Mouse (Mus musculus) heart, postnatal 36 days (tissue): ENCODE measurements around the gene Hist2h2ac. TPM values are rescaled to one million over a fixed set of nuclear protein-coding genes. Genes with fewer than 3 reads are reported as not detected.
"Not testable (repeated sequence)": the region's sequence is repeated elsewhere in the genome, so short reads cannot be mapped to it uniquely, and the experiment has no call there.

ENCODE experiments used
- DNase-seq, 2 experiments: peaks; one replicate each; pipeline ENCODE4 v3.0.0; 2021 to 2022
- intact Hi-C: fragments of 180-260 bp; cut with DNase I; formaldehyde crosslinking; loops from one replicate; pipeline ENCODE4 v1.15.1; 2025
- total RNA-seq, 2 experiments: library from RNA; stranded (reverse); gene quantifications; 2 replicates each; pipeline ENCODE4 v1.2.3; 2021

The Hist2h2ac gene
- total RNA-seq, 2 experiments from 2014 or later, result 32.1 to 35.4 TPM

GRCm38 (mm10) chr3:96196437-96197128, 24.1 kb downstream of the Hist2h2ac start:
- no peak for DNase-seq

GRCm38 (mm10) chr3:96195616-96196313, 24.9 kb downstream of the Hist2h2ac start:
- no peak for DNase-seq

More at GRCm38 (mm10) chr3:96196437-96197128, 24.1 kb downstream of the Hist2h2ac start:
- intact Hi-C loops, result no loop called here

GRCm38 (mm10) chr3:96194966-96195365, 25.7 kb downstream of the Hist2h2ac start:
- DNase-seq, result no peak
- intact Hi-C loops, result no loop called here

More at GRCm38 (mm10) chr3:96195616-96196313, 24.9 kb downstream of the Hist2h2ac start:
- intact Hi-C loops, result no loop called here

GRCm38 (mm10) chr3:96192977-96193376, 27.7 kb downstream of the Hist2h2ac start:
- intact Hi-C loops, result no loop called here
- no peak for DNase-seq

GRCm38 (mm10) chr3:96182382-96182776, 38.3 kb downstream of the Hist2h2ac start:
- intact Hi-C loops, result no loop called here
- DNase-seq, result no peak

- intact Hi-C loops, result no loop called here
- no peak for DNase-seq
Observed at GRCm38 (mm10) chr3:96181510-96182381, 38.9 kb downstream of the Hist2h2ac start.

- peak in 1 of 2 experiments; percentile 44 for DNase-seq
- intact Hi-C loops, result no loop called here
Observed at GRCm38 (mm10) chr3:96180727-96181477, 39.8 kb downstream of the Hist2h2ac start, which contains the start of gene Sv2a. TSS of gene Sv2a (plus strand) at chr3:96181151.

- no peak for DNase-seq
- intact Hi-C loops, result no loop called here
Observed at GRCm38 (mm10) chr3:96179531-96179930, 41.1 kb downstream of the Hist2h2ac start.

- DNase-seq, result no peak
- intact Hi-C loops, result no loop called here
Observed at GRCm38 (mm10) chr3:96178902-96179301, 41.8 kb downstream of the Hist2h2ac start.

GRCm38 (mm10) chr3:96178427-96178826, 42.3 kb downstream of the Hist2h2ac start:
- no peak for DNase-seq
- intact Hi-C loops, result no loop called here

- intact Hi-C loops, result no loop called here
- no peak for DNase-seq
Observed at GRCm38 (mm10) chr3:96175251-96175650, 45.4 kb downstream of the Hist2h2ac start.

GRCm38 (mm10) chr3:96174042-96174441, 46.6 kb downstream of the Hist2h2ac start:
- DNase-seq, intact Hi-C loops: not testable (repeated sequence)

GRCm38 (mm10) chr3:96173185-96173584, 47.5 kb downstream of the Hist2h2ac start:
- intact Hi-C loops, result loop anchor here (2.0 kb wide), 1 partner anchor 46 kb away; the partner anchor contains the start of genes Bola1 and Hist2h2ab

GRCm38 (mm10) chr3:96172197-96173178, 48.2 kb downstream of the Hist2h2ac start, which contains the start of gene Sf3b4:
TSS of gene Sf3b4 (plus strand) at chr3:96172332.
- intact Hi-C loops, result loop anchor here (2.0 kb wide), 1 partner anchor 46 kb away; the partner anchor contains the start of genes Bola1 and Hist2h2ab
- DNase-seq, result peak; percentile 83 to 89

More at GRCm38 (mm10) chr3:96173185-96173584, 47.5 kb downstream of the Hist2h2ac start:
- no peak for DNase-seq

- no peak for DNase-seq
- intact Hi-C loops, result loop anchor here (2.0 kb wide), 1 partner anchor 47 kb away; the partner anchor contains the start of genes Bola1 and Hist2h2ab
Observed at GRCm38 (mm10) chr3:96171583-96172196, 49.0 kb downstream of the Hist2h2ac start.

GRCm38 (mm10) chr3:96170976-96171545, 49.6 kb downstream of the Hist2h2ac start:
- intact Hi-C loops, result no loop called here
- peak in 1 of 2 experiments; percentile 21 for DNase-seq
